In the genomic region with DNA sequence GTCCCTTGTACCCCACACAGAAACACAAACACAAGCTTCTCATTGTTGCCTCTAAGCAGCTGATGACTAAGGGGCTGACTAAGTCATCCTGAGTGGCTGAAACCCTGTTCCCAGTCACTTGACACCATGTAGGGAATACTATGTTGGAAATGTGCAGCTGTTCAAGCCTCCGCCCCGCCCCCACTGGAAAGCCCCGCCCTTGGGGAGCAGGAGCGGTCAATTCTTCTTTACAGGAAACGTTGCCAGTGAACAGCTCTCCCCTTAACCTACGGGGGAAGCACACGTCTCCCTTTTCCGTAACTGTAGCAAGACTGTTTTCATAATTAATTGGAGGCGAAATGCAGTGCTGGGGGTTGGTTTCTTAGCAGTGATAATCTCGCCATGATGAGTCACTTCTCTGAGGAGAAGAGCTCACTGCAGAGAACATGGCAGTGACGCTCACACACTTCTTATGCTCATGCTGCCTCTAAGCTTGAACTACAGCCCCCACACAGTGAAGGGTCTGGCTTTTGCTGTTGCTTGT, we compare ENCODE assay signal across 8 mouse cellular contexts. TPM values are rescaled to one million over a fixed set of nuclear protein-coding genes. Genes with fewer than 3 reads are reported as not detected.
A peak's percentile ranks its signal among the peaks of the same experiment; 100 is the strongest.
DNase-seq lines count a peak whose midpoint lies in the region; ATAC-seq and TF ChIP-seq lines count a peak whose summit lies in the region.

No protein-coding gene starts in this region.

- H3K27me3 ChIP-seq in forebrain, embryonic 11.5 days (ENCODE audit: control insufficient read depth, insufficient read depth, low read length), result no peaks in the 10 kb centered on the region
- no peaks in the 10 kb centered on the region for H3K27me3 ChIP-seq in heart, embryonic 15.5 days
- no peaks in the 10 kb centered on the region for H3K27me3 ChIP-seq in liver, adult 2 months (ENCODE audit: control insufficient read depth, insufficient read depth, low read length)

- no peaks in the 10 kb centered on the region for H3K9me3 ChIP-seq in forebrain, embryonic 11.5 days (ENCODE audit: control insufficient read depth, low read length)
- no peaks in the 10 kb centered on the region for H3K9me3 ChIP-seq in heart, embryonic 15.5 days (replicated peaks)

- ATAC-seq in forebrain, embryonic 11.5 days (replicated peaks; ENCODE audit: low FRiP score), result peak; percentile 73; the same call in 1 of the 2 replicates
- peak; percentile 86 for ATAC-seq in heart, embryonic 15.5 days (replicated peaks; ENCODE audit: insufficient number of reproducible peaks, insufficient read depth, low FRiP score, low read depth)
- 0 out of 2 replicates have a peak, but pooled peaks have one; percentile 17 for ATAC-seq in monocyte, adult 5-6 weeks (replicated peaks; ENCODE audit: insufficient number of reproducible peaks, low FRiP score, low TSS enrichment, poor library complexity, severe bottlenecking)

- no peaks in the 10 kb centered on the region for H3K79me2 ChIP-seq in liver, adult 2 months (ENCODE audit: control insufficient read depth, insufficient read depth, low read length)

- no peak overlapping the region for H3K4me3 ChIP-seq in forebrain, embryonic 11.5 days (ENCODE audit: low read depth, low read length)
- peak overlapping the region; percentile 41 for H3K4me3 ChIP-seq in heart, embryonic 15.5 days
- peak overlapping the region; percentile 48 for H3K4me3 ChIP-seq in liver, adult 2 months (ENCODE audit: insufficient read depth, low read depth, low read length)

- peak overlapping the region; percentile 39 for H3K4me2 ChIP-seq in forebrain, embryonic 11.5 days (ENCODE audit: low read depth, low read length, severe bottlenecking)
- H3K4me2 ChIP-seq in heart, embryonic 15.5 days, result peak overlapping the region; percentile 60

- TF ChIP-seq CTCF in liver, adult 2 months (IDR thresholded peaks at IDR 0.05; ENCODE audit: low read depth, low read length), result no peak

- no peak overlapping the region for H3K9ac ChIP-seq in forebrain, embryonic 11.5 days (ENCODE audit: low read length)
- H3K9ac ChIP-seq in heart, embryonic 15.5 days, result no peak overlapping the region; the same call in 1 of the 2 replicates
- H3K9ac ChIP-seq in liver, adult 2 months (ENCODE audit: low read depth, low read length), result no peak overlapping the region

- H3K27ac ChIP-seq in forebrain, embryonic 11.5 days (ENCODE audit: low read depth, low read length), result no peak overlapping the region
- H3K27ac ChIP-seq in heart, embryonic 15.5 days, result peak overlapping the region; percentile 85
- no peak overlapping the region for H3K27ac ChIP-seq in liver, adult 2 months (replicated peaks; ENCODE audit: insufficient read depth, low read depth, low read length)

- WGBS in forebrain, embryonic 11.5 days, result 17% methylated on average over 11 of the region's 11 CpGs
- 5% methylated on average over 11 of the region's 11 CpGs for WGBS in heart, embryonic 15.5 days
- 14% methylated on average over 11 of the region's 11 CpGs for WGBS in liver, adult 2 months

- peak; percentile 98 for DNase-seq in 3T3-L1 (ENCODE audit: low read depth, low spot score)
- DNase-seq in adrenal gland, adult 8-10 months, result peak; percentile 69
- peak; percentile 83 for DNase-seq in forebrain, embryonic 11.5 days (ENCODE audit: low spot score)
- peak; percentile 90 for DNase-seq in kidney, postnatal 10 days
- DNase-seq in liver, adult 2 months (ENCODE audit: extremely low read depth, low read depth, low spot score), result peak; percentile 19
- DNase-seq in testis, postnatal 10 days (ENCODE audit: low spot score), result peak; percentile 88

- no peaks in the 10 kb centered on the region for H3K36me3 ChIP-seq in forebrain, embryonic 11.5 days (ENCODE audit: control insufficient read depth, insufficient read depth, low read length)
- no peaks in the 10 kb centered on the region for H3K36me3 ChIP-seq in heart, embryonic 15.5 days
- H3K36me3 ChIP-seq in liver, adult 2 months (ENCODE audit: control insufficient read depth, insufficient read depth, low read length), result no peaks in the 10 kb centered on the region

- 0 out of 2 replicates have a peak, but pooled peaks cover 2% of the 10 kb centered on the region for H3K4me1 ChIP-seq in forebrain, embryonic 11.5 days (replicated peaks; ENCODE audit: control insufficient read depth, insufficient read depth, low read length)
- peaks cover 28% of the 10 kb centered on the region for H3K4me1 ChIP-seq in heart, embryonic 15.5 days (replicated peaks)
- peaks cover 4% of the 10 kb centered on the region; the same call in 1 of the 2 replicates for H3K4me1 ChIP-seq in liver, adult 2 months (ENCODE audit: control insufficient read depth, insufficient read depth, low read length)

- no peak for TF ChIP-seq POLR2A in liver, adult 2 months (IDR thresholded peaks at IDR 0.05; ENCODE audit: extremely low read depth, insufficient read depth, low read length)

RNA-seq across cellular contexts. Expression of gene Cfl2, which starts 27.7 kb away (rescaled TPM):
- 100 to 1,000 TPM; 123 to 143 (median 139) TPM for total RNA-seq in adrenal gland, adult 8-10 months (2022)
- polyA plus RNA-seq in forebrain, embryonic 11.5 days (2014; fragmentation: Nextera tagmentation; extraction: Ambion mirVana), result 270 and 280 TPM in 2 replicates
- polyA plus RNA-seq in heart, embryonic 15.5 days (2015; fragmentation: Nextera tagmentation; extraction: Ambion mirVana), result 379 and 432 TPM in 2 replicates
- 56.5 and 64.6 TPM in 2 replicates for total RNA-seq in liver, adult 2 months (2014; rRNA removed)
- 10.8 and 14.6 TPM in 2 replicates for polyA plus RNA-seq in liver, adult 2 months (2012; rRNA removed)
- 33.1 to 51.3 TPM (median 43.5 TPM) in 3 replicates for total RNA-seq in monocyte, adult 5-6 weeks (2017)

RNA-seq across cellular contexts. Expression of gene Snx6, which starts 39.5 kb away (rescaled TPM):
- 10 to 100 TPM; 59.4 to 81.4 (median 72.3) TPM for total RNA-seq in adrenal gland, adult 8-10 months (2022)
- 206 and 226 TPM in 2 replicates for polyA plus RNA-seq in forebrain, embryonic 11.5 days (2014; fragmentation: Nextera tagmentation; extraction: Ambion mirVana)
- polyA plus RNA-seq in heart, embryonic 15.5 days (2015; fragmentation: Nextera tagmentation; extraction: Ambion mirVana), result 96.4 and 116 TPM in 2 replicates
- 21.7 and 22.4 TPM in 2 replicates for total RNA-seq in liver, adult 2 months (2014; rRNA removed)
- 5.4 and 7.5 TPM in 2 replicates for polyA plus RNA-seq in liver, adult 2 months (2012; rRNA removed)
- 76.5 to 87.3 TPM (median 85.8 TPM) in 3 replicates for total RNA-seq in monocyte, adult 5-6 weeks (2017)

Comparison
In these comparisons a context has a peak if more than half of its experiments do, and no peak if none do; other contexts are left out.
1. DNase-seq: peak in every context shown above with its lines; median percentile 98 in 3T3-L1; 90 in kidney, postnatal 10 days; 88 in testis, postnatal 10 days; 83 in forebrain, embryonic 11.5 days; 69 in adrenal gland, adult 8-10 months; 19 in liver, adult 2 months.
2. ATAC-seq: peak in every context shown above with its lines; median percentile 86 in heart, embryonic 15.5 days; 73 in forebrain, embryonic 11.5 days; 17 in monocyte, adult 5-6 weeks.